Mouse (Mus musculus) gastrocnemius, adult 8-10 months (tissue): ENCODE data around the gene Arhgef17. TPM values are rescaled to one million over a fixed set of nuclear protein-coding genes. Genes with fewer than 3 reads are reported as not detected.
A peak's percentile ranks its signal among the peaks of the same experiment; 100 is the strongest.

Source experiments
- microRNA-seq: library from miRNA; unstranded; fragments of <30 nt; microRNA quantifications from one replicate; pipeline ENCODE4 v1.2.0, GENCODE M21; 2022
- total RNA-seq, 4 experiments: library from RNA; stranded (reverse); gene quantifications; 2 replicates each; pipeline ENCODE4 v1.2.4; 2022

Gene Arhgef17
- total RNA-seq, 4 experiments from 2014 or later, result 33.5 to 44.3 (median 38.1) TPM

Small RNA genes within 50 kb of the gene (microRNA-seq; reads per million reads assigned to microRNA genes)
- 261 reads per million, percentile 66 among the genes with 10 or more reads in this experiment for gene Mir3102

Other genes with a start within 250 kb of the Arhgef17 start
- 10 to 100 TPM; 39.0 to 44.3 (median 40.7) TPM for gene Fam168a, start 225.5 kb downstream of the Arhgef17 start, total RNA-seq
- 10 to 100 TPM; 10.5 to 22.2 (median 13.8) TPM for gene Relt, start 68.7 kb downstream of the Arhgef17 start, total RNA-seq
- gene P2ry6, start 42.5 kb upstream of the Arhgef17 start, total RNA-seq, result 1 to 10 TPM in 2 of 4 experiments, under 1 TPM in 2; 0.53 to 1.2 (median 0.94) TPM
- gene P2ry2, start 80.8 kb upstream of the Arhgef17 start, total RNA-seq, result 10 to 100 TPM; 25.4 to 36.1 (median 33.0) TPM
- 1 to 10 TPM; 4.2 to 5.5 (median 5.0) TPM for gene Fchsd2, start 160.8 kb upstream of the Arhgef17 start, total RNA-seq